Mouse (Mus musculus) neural tube, embryonic 13.5 days (tissue): ENCODE measurements around the gene Hsdl2. TPM values are rescaled to one million over a fixed set of nuclear protein-coding genes. Genes with fewer than 3 reads are reported as not detected.

ENCODE experiments used
- ATAC-seq: fragments of 200-750 bp; cut with Nextera tagmentation; 2 replicates; pipeline ENCODE4 v1.8.0; 2017; ENCODE audit warnings: low read depth, mild to moderate bottlenecking, moderate TSS enrichment, moderate library complexity
- H3K27ac ChIP-seq: fragments of 300-500 bp; sonication (generic); replicated peaks from 2 replicates; pipeline ENCODE4 v1.5.1; 2015; ENCODE audit warnings: moderate library complexity, mild to moderate bottlenecking, inconsistent platforms
- H3K27me3 ChIP-seq: fragments of 300-500 bp; sonication (generic); 2 replicates; pipeline ENCODE4 v1.6.1; 2015; ENCODE audit warnings: mild to moderate bottlenecking, inconsistent platforms
- H3K36me3 ChIP-seq: fragments of 300-500 bp; sonication (generic); 2 replicates; pipeline ENCODE4 v1.6.1; 2015; ENCODE audit warnings: mild to moderate bottlenecking, inconsistent platforms
- H3K4me1 ChIP-seq: fragments of 300-500 bp; sonication (generic); replicated peaks from 2 replicates; pipeline ENCODE4 v1.6.1; 2015; ENCODE audit warnings: inconsistent platforms
- H3K4me2 ChIP-seq: fragments of 300-500 bp; sonication (generic); 2 replicates; pipeline ENCODE4 v1.6.1; 2015; ENCODE audit warnings: inconsistent platforms, mild to moderate bottlenecking, moderate library complexity
- H3K4me3 ChIP-seq: fragments of 300-500 bp; sonication (generic); 2 replicates; pipeline ENCODE4 v1.5.1; 2015; ENCODE audit warnings: mild to moderate bottlenecking, inconsistent platforms
- H3K9ac ChIP-seq: fragments of 300-500 bp; sonication (generic); 2 replicates; pipeline ENCODE4 v1.6.1; 2015; ENCODE audit warnings: moderate library complexity, mild to moderate bottlenecking, inconsistent platforms
- H3K9me3 ChIP-seq: fragments of 300-500 bp; sonication (generic); 2 replicates; pipeline ENCODE4 v1.6.1; 2016; ENCODE audit warnings: inconsistent platforms
- WGBS: fragments of 180-500 bp; shearing (Covaris S2); methylation state at CpG from one replicate; pipeline ENCODE4 v1.1.7; 2015; 5-methylcytosine and 5-hydroxymethylcytosine counted together
- polyA plus RNA-seq: library from polyadenylated mRNA; unstranded; fragments of >200 nt; fragmentation: Nextera tagmentation; extraction: Ambion mirVana; gene quantifications from 2 replicates; pipeline ENCODE4 v1.2.1, GENCODE M21; 2015

The Hsdl2 gene
- polyA plus RNA-seq, 1 experiment from 2014 or later: 50.5 TPM

- 74% methylated on average over 3 of the region's 3 CpGs for WGBS
- Histone ChIP-seq H3K27ac (no peak overlapping the region), H3K4me2 (no peak overlapping the region), H3K4me3 (no peak overlapping the region), H3K36me3 (peaks cover 9% of the 10 kb centered on the region), H3K27me3 (no peaks in the 10 kb centered on the region), H3K9ac (no peak overlapping the region), H3K4me1 (no peaks in the 10 kb centered on the region), H3K9me3 (no peaks in the 10 kb centered on the region)
- ATAC-seq: no peak; the same call in 1 of the 2 replicates
Observed at GRCm38 (mm10) chr4:59604892-59605291, 23.5 kb downstream of the Hsdl2 start.

GRCm38 (mm10) chr4:59605501-59605900 lies 24.1 kb downstream of the Hsdl2 start:
- Histone ChIP-seq H3K4me1 (no peaks in the 10 kb centered on the region), H3K4me2 (no peak overlapping the region), H3K36me3 (peaks cover 11% of the 10 kb centered on the region), H3K27me3 (no peaks in the 10 kb centered on the region), H3K9ac (no peak overlapping the region), H3K9me3 (no peaks in the 10 kb centered on the region), H3K4me3 (no peak overlapping the region), H3K27ac (no peak overlapping the region)
- no peak for ATAC-seq
- WGBS: 89% methylated on average over 3 of the region's 3 CpGs

GRCm38 (mm10) chr4:59610411-59610810 lies 29.0 kb downstream of the Hsdl2 start:
- no peaks in the 10 kb centered on the region for H3K9me3 ChIP-seq
- ATAC-seq: no peak
- H3K4me2 ChIP-seq: no peak overlapping the region
- no peak overlapping the region for H3K27ac ChIP-seq
- WGBS: 86% methylated on average over 3 of the region's 3 CpGs
- no peaks in the 10 kb centered on the region for H3K27me3 ChIP-seq
- H3K9ac ChIP-seq: no peak overlapping the region
- no peaks in the 10 kb centered on the region for H3K4me1 ChIP-seq
- H3K36me3 ChIP-seq: peaks cover 26% of the 10 kb centered on the region
- no peak overlapping the region for H3K4me3 ChIP-seq

- WGBS: 47% methylated on average over 1 of the region's 1 CpGs
- no peaks in the 10 kb centered on the region for H3K4me1 ChIP-seq
- no peak overlapping the region for H3K27ac ChIP-seq
- H3K27me3 ChIP-seq: no peaks in the 10 kb centered on the region
- no peak for ATAC-seq
- no peaks in the 10 kb centered on the region for H3K9me3 ChIP-seq
- H3K4me3 ChIP-seq: no peak overlapping the region
- no peak overlapping the region for H3K4me2 ChIP-seq
- peaks cover 25% of the 10 kb centered on the region for H3K36me3 ChIP-seq
- H3K9ac ChIP-seq: no peak overlapping the region
Observed at GRCm38 (mm10) chr4:59614986-59615385, 33.6 kb downstream of the Hsdl2 start.

GRCm38 (mm10) chr4:59619611-59620245 lies 38.4 kb downstream of the Hsdl2 start:
- WGBS: 93% methylated on average over 5 of the region's 5 CpGs
- Histone ChIP-seq H3K4me2 (no peak overlapping the region), H3K9me3 (no peaks in the 10 kb centered on the region), H3K4me1 (no peaks in the 10 kb centered on the region), H3K9ac (no peak overlapping the region), H3K36me3 (peaks cover 3% of the 10 kb centered on the region; the same call in 1 of the 2 replicates), H3K27ac (no peak overlapping the region), H3K4me3 (no peak overlapping the region), H3K27me3 (no peaks in the 10 kb centered on the region)
- no peak for ATAC-seq

GRCm38 (mm10) chr4:59625676-59625997 lies 44.3 kb downstream of the Hsdl2 start:
- no peaks in the 10 kb centered on the region for H3K27me3 ChIP-seq
- H3K4me3 ChIP-seq: peak overlapping the region; percentile 93
- peak; percentile 74; the same call in 1 of the 2 replicates for ATAC-seq
- WGBS: under 1% methylated on average over 18 of the region's 18 CpGs
- H3K9ac ChIP-seq: peak overlapping the region; percentile 96
- H3K4me1 ChIP-seq: peaks cover 34% of the 10 kb centered on the region
- H3K36me3 ChIP-seq: no peaks in the 10 kb centered on the region
- H3K27ac ChIP-seq: peak overlapping the region; percentile 97
- no peaks in the 10 kb centered on the region for H3K9me3 ChIP-seq
- peak overlapping the region; percentile 73 for H3K4me2 ChIP-seq

GRCm38 (mm10) chr4:59625998-59626910 lies 44.9 kb downstream of the Hsdl2 start, which contains the start of gene E130308A19Rik:
Gene E130308A19Rik (plus strand): TSS chr4:59626211.
- Histone ChIP-seq H3K27ac (peak within 1 kb of the TSS; percentile 97), H3K36me3 (no peaks in the 10 kb centered on the region), H3K9ac (peak within 1 kb of the TSS; percentile 96), H3K4me1 (peaks cover 40% of the 10 kb centered on the region), H3K4me3 (peak within 1 kb of the TSS; percentile 93), H3K4me2 (peak within 1 kb of the TSS; percentile 73), H3K27me3 (no peaks in the 10 kb centered on the region), H3K9me3 (no peaks in the 10 kb centered on the region)
- peak; percentile 92 for ATAC-seq
- WGBS: under 1% methylated on average over 106 of the region's 120 CpGs

GRCm38 (mm10) chr4:59628255-59628654 lies 46.9 kb downstream of the Hsdl2 start:
- no peak for ATAC-seq
- Histone ChIP-seq H3K9me3 (no peaks in the 10 kb centered on the region), H3K4me1 (peaks cover 56% of the 10 kb centered on the region), H3K4me2 (peak overlapping the region; percentile 46), H3K27me3 (no peaks in the 10 kb centered on the region), H3K27ac (no peak overlapping the region), H3K4me3 (peak overlapping the region; percentile 22), H3K9ac (0 out of 2 replicates have a peak overlapping the region, but pooled peaks have one; percentile 22), H3K36me3 (no peaks in the 10 kb centered on the region)
- WGBS: 34% methylated on average over 4 of the region's 4 CpGs

GRCm38 (mm10) chr4:59629076-59629874 lies 47.9 kb downstream of the Hsdl2 start:
- Histone ChIP-seq H3K36me3 (no peaks in the 10 kb centered on the region), H3K9me3 (no peaks in the 10 kb centered on the region), H3K4me2 (peak overlapping the region; percentile 38), H3K27ac (no peak overlapping the region; the same call in 1 of the 2 replicates), H3K9ac (no peak overlapping the region), H3K27me3 (no peaks in the 10 kb centered on the region), H3K4me1 (peaks cover 62% of the 10 kb centered on the region), H3K4me3 (peak overlapping the region; percentile 6)
- 11% methylated on average over 7 of the region's 7 CpGs for WGBS
- no peak for ATAC-seq

GRCm38 (mm10) chr4:59630122-59630521 lies 48.8 kb downstream of the Hsdl2 start:
- 47% methylated on average over 9 of the region's 9 CpGs for WGBS
- Histone ChIP-seq H3K4me1 (peaks cover 67% of the 10 kb centered on the region), H3K4me2 (peak overlapping the region; percentile 38)

GRCm38 (mm10) chr4:59634532-59634931 lies 53.2 kb downstream of the Hsdl2 start:
- 72% methylated on average over 1 of the region's 1 CpGs for WGBS
- Histone ChIP-seq H3K27ac (no peak overlapping the region), H3K4me3 (no peak overlapping the region), H3K9me3 (no peaks in the 10 kb centered on the region), H3K36me3 (no peaks in the 10 kb centered on the region), H3K4me1 (peaks cover 61% of the 10 kb centered on the region), H3K9ac (no peak overlapping the region), H3K27me3 (no peaks in the 10 kb centered on the region), H3K4me2 (no peak overlapping the region)
- ATAC-seq: no peak

More at GRCm38 (mm10) chr4:59630122-59630521, 48.8 kb downstream of the Hsdl2 start:
- H3K9me3 ChIP-seq: no peaks in the 10 kb centered on the region
- H3K4me3 ChIP-seq: no peak overlapping the region
- 0 out of 2 replicates have a peak overlapping the region, but pooled peaks have one; percentile 2 for H3K27ac ChIP-seq
- H3K9ac ChIP-seq: no peak overlapping the region
- no peak for ATAC-seq
- H3K27me3 ChIP-seq: no peaks in the 10 kb centered on the region
- no peaks in the 10 kb centered on the region for H3K36me3 ChIP-seq

GRCm38 (mm10) chr4:59639163-59639562 lies 57.8 kb downstream of the Hsdl2 start:
- ATAC-seq: no peak
- no peaks in the 10 kb centered on the region for H3K9me3 ChIP-seq
- no peak overlapping the region for H3K4me3 ChIP-seq
- H3K9ac ChIP-seq: no peak overlapping the region
- no peak overlapping the region for H3K4me2 ChIP-seq
- H3K27me3 ChIP-seq: no peaks in the 10 kb centered on the region
- no peaks in the 10 kb centered on the region for H3K36me3 ChIP-seq
- H3K4me1 ChIP-seq: peaks cover 50% of the 10 kb centered on the region
- H3K27ac ChIP-seq: no peak overlapping the region
